Mouse (Mus musculus): ENCODE results near the gene Plcxd2. TPM values are rescaled to one million over a fixed set of nuclear protein-coding genes. Genes with fewer than 3 reads are reported as not detected.

Gene Plcxd2
- polyA plus RNA-seq, 1 experiment: 11.4 TPM

DNA sequence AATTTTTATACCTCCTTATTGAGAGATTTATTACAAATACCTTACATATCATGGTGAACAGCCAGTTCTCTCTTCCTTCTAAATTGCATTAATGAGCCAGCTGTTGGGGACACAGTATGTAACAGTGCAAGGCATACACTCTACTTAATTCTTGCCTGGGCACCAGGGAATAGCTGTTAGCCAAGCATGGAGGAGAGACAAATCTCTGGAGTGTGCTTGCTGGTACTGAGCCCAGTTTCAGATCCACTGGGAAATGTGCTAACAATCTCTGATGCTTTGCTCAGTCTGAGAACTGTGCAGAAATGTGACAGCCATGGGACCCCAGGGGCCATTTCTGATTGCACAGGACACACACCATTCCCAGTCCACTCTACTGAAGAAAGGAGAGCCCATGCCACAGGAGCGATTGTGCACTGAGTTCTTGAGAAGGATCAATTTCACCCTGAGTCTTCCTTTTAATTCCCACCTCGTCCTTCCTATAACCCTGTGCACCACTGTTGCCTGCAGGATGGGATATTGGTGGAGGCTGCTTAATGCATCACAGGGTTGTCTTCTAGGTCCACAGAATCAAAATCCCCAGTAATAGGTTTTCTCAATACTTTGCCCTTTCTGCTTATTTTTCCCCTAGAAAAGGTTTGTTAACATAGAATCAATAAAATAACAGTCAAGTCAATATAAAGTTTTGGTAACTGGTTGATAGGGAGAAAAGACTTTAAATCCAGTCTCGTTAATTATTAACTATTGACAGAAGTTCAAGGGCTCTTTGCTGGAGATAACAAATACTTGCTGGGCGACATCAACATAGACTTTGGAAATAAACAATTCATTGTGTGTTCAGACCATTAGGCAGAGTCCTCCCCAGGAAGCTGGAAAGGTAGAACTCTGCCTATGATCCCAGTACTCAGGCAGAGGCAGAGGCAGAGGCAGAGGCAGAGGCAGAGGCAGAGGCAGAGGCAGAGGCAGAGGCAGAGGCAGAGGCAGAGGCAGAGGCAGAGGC lies 25.1 kb downstream of the Plcxd2 start:
- DNase-seq (ENCODE audit: low read depth): peak; percentile 55
- no peak for TF ChIP-seq POLR2A (IDR thresholded peaks at IDR 0.05; ENCODE audit: borderline replicate concordance, extremely low read depth, insufficient read depth, insufficient read length, poor library complexity, severe bottlenecking)
- TF ChIP-seq CTCF (IDR thresholded peaks at IDR 0.05; ENCODE audit: borderline replicate concordance, extremely low read depth, insufficient read depth, insufficient read length): no peak

DNA sequence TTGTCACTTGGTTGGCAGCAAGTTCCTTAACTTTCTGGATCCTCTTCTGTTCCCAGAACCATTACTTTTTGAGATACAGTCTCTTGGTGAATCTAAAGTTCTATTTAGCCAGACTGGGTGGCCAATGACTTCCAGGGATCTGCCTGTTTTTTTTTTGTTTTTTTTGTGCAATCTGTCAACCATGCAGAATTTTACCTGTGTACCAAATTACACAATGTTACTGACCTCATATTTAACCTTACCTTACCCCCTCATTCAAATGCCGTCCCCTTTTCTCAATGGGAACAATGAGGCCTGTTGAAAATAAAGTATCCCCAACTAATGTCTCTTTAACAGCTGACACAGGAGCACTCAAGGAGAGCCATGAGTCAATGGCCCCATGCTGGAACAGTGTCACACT lies 33.8 kb downstream of the Plcxd2 start:
- DNase-seq (ENCODE audit: low read depth): no peak
- TF ChIP-seq CTCF (IDR thresholded peaks at IDR 0.05; ENCODE audit: borderline replicate concordance, extremely low read depth, insufficient read depth, insufficient read length) (no peak), POLR2A (IDR thresholded peaks at IDR 0.05; ENCODE audit: borderline replicate concordance, extremely low read depth, insufficient read depth, insufficient read length, poor library complexity, severe bottlenecking) (no peak)

DNA sequence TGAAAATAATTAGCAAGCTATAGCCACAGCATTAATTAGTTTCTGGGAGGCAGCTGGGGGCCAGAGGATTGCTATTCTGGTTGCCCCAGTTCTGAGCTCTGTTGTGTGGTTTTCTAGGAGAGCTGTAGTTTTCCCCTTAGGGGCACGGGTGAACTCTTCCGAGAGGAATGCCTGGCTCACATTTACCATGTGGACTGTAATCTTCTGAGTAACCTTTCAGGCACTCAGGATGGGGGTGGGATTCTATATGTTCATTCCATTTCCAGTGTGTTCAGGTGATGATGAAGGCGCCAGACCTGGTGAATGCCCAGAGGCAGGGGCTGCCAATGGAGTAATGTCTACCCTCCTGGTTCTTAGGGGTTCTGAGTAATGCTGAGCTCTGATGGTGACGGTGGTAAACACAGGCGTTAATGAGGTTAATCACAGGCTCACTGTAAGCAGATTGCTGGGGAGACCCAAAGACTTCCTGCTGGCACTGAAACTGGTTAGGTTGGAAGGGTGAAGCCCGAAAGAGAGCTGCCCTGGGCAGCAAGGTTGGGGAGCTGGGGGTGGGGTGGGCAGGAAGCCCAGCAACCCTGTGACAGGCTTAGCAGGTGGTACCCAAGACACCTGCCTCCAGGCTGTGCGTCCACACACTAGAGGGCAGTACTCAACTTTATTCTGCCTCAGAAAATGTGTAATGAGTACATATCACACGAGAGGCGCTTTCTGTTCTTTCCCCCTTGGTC lies 35.9 kb downstream of the Plcxd2 start:
- peak; percentile 45 for DNase-seq (ENCODE audit: low read depth)
- TF ChIP-seq POLR2A (IDR thresholded peaks at IDR 0.05; ENCODE audit: borderline replicate concordance, extremely low read depth, insufficient read depth, insufficient read length, poor library complexity, severe bottlenecking) (no peak), CTCF (IDR thresholded peaks at IDR 0.05; ENCODE audit: borderline replicate concordance, extremely low read depth, insufficient read depth, insufficient read length) (peak; percentile 23; the same call in 1 of the 2 replicates)

DNA sequence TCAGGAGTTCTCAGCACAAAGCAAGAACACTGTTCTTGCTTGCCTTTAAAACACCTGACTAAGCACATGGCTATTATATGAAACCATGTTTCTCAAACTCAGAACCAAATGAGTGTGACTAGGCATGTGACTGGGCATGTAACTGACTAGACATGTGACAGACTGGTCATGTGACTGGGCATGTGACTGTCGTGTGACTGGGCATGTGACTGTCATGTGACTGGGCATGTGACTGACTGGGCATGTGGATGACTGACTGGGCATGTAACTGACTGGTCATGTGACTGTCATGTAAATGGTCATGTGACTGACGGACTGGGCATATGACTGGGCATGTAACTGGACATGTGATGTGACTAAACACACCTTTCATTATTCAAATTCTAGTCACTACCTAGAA lies 39.8 kb downstream of the Plcxd2 start:
- TF ChIP-seq POLR2A (IDR thresholded peaks at IDR 0.05; ENCODE audit: borderline replicate concordance, extremely low read depth, insufficient read depth, insufficient read length, poor library complexity, severe bottlenecking) (no peak), CTCF (IDR thresholded peaks at IDR 0.05; ENCODE audit: borderline replicate concordance, extremely low read depth, insufficient read depth, insufficient read length) (no peak)
- DNase-seq (ENCODE audit: low read depth): peak; percentile 11

DNA sequence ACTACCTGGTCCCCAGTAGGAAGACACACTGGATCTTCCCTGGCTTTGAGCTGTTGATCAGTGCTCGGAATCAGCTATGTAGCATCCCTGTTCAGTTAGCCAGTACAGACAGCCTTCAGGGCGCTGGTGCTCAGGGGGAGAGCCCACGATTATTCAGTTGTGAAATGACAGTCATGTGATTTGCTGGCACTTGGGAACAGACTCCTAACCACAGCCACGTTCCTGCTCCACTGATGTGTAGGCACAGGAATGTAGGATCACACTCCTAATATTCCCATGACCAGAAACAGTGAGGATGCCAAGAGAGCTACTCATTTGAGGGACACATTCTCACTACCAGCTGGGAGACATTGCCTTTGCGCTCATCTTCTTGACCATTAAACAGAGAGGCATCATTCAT lies 41.3 kb downstream of the Plcxd2 start:
- TF ChIP-seq POLR2A (IDR thresholded peaks at IDR 0.05; ENCODE audit: borderline replicate concordance, extremely low read depth, insufficient read depth, insufficient read length, poor library complexity, severe bottlenecking) (no peak), CTCF (IDR thresholded peaks at IDR 0.05; ENCODE audit: borderline replicate concordance, extremely low read depth, insufficient read depth, insufficient read length) (no peak)
- DNase-seq (ENCODE audit: low read depth): no peak

DNA sequence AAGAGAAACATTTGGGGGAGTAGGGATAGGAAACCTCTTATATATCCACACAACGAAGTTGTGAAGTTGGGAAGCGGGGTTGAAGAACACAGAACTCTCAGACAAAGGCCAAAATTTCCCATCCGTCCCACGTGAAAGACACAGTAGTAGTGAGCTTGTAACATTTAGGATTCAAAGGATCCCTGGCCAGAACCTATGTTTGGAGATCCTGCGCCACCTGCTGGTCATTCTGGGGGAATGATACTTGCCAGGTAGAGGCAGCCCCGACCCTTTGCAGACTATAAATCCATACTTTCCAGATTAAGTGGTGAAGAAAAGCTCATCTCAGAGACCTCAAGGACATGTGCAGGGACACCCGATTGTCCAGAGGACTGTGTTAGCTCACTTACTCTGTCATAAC lies 42.5 kb downstream of the Plcxd2 start:
- peak; percentile 91 for DNase-seq (ENCODE audit: low read depth)
- no peak for TF ChIP-seq POLR2A (IDR thresholded peaks at IDR 0.05; ENCODE audit: borderline replicate concordance, extremely low read depth, insufficient read depth, insufficient read length, poor library complexity, severe bottlenecking)
- peak; percentile 87 for TF ChIP-seq CTCF (IDR thresholded peaks at IDR 0.05; ENCODE audit: borderline replicate concordance, extremely low read depth, insufficient read depth, insufficient read length)

DNA sequence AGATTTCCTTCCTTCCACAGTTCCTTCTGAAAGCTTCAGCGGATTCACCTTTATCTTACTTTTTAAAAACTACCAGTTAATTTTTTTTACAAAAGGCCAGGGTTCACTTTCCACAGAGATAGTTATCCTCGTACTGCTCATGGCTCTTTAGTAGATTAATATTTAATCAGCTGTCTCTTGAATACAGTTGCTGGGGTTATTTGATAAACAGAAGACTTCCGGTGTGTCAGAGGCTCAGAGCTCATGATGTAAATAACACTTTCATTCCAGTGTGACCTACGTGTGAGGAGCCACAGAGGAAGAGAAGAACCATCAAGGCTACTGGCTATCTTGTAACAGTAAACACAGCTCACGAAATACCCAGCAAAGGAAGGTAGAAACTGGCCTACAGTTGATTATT lies 43.4 kb downstream of the Plcxd2 start:
- TF ChIP-seq CTCF (IDR thresholded peaks at IDR 0.05; ENCODE audit: borderline replicate concordance, extremely low read depth, insufficient read depth, insufficient read length) (no peak), POLR2A (IDR thresholded peaks at IDR 0.05; ENCODE audit: borderline replicate concordance, extremely low read depth, insufficient read depth, insufficient read length, poor library complexity, severe bottlenecking) (no peak)
- no peak for DNase-seq (ENCODE audit: low read depth)

DNA sequence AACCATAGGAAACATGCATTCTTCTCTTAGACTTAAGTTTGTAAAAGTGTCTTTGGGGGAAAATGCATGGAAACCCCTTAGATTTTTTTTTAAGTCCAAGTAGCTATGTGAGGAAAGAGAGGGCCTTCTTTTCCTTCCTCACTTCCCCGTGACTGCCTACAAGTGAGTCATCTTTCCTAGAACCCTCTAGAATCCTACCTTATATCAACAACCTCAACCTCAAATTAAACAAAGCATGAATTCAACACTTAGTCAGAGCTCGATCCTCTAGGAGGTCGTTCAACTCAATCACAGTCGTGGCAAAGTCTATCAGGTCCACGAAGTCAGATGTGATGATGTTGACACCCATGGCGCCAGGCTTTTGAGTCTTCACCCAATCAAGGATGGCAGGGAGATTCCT lies 45.2 kb downstream of the Plcxd2 start:
- TF ChIP-seq CTCF (IDR thresholded peaks at IDR 0.05; ENCODE audit: borderline replicate concordance, extremely low read depth, insufficient read depth, insufficient read length) (no peak), POLR2A (IDR thresholded peaks at IDR 0.05; ENCODE audit: borderline replicate concordance, extremely low read depth, insufficient read depth, insufficient read length, poor library complexity, severe bottlenecking) (no peak)
- no peak for DNase-seq (ENCODE audit: low read depth)

DNA sequence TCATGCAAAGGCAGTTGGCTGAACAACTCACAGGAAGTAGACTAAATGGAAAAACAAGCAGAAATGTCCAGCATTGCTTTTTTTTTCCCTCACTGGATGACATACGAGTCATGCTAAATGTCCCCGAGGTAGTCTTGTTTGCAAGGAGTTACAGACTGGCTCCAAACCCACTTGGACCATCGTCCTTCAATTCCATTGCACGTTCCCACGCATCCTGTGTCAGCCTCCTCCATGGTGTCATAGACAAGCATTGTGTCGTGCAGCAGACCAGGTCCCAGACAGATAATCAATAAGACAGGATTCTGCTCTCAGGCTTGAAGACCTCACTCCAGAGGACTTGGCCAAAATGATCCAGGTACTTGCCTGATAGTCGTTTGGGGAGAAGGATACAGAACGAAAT lies 46.2 kb downstream of the Plcxd2 start:
- TF ChIP-seq POLR2A (IDR thresholded peaks at IDR 0.05; ENCODE audit: borderline replicate concordance, extremely low read depth, insufficient read depth, insufficient read length, poor library complexity, severe bottlenecking) (no peak), CTCF (IDR thresholded peaks at IDR 0.05; ENCODE audit: borderline replicate concordance, extremely low read depth, insufficient read depth, insufficient read length) (no peak)
- no peak for DNase-seq (ENCODE audit: low read depth)

DNA sequence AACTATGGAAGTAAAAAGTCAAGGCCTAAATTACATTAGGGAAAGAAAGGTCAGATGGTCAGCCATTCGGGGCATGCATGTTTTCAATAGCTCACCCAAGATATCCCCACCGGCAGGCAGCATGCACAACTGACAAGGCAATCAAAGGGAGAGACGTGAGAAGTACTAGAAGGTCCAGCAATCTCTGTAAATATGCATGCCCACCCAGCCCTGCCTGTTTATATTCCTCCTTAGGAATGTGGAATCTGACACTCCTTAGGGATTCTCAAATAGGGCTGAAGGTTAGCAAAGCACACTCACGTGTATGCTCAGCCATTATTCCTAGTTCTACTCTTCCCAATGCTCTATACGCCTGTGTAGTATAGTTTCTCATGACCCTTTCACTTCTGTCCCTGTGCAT lies 46.9 kb downstream of the Plcxd2 start:
- TF ChIP-seq POLR2A (IDR thresholded peaks at IDR 0.05; ENCODE audit: borderline replicate concordance, extremely low read depth, insufficient read depth, insufficient read length, poor library complexity, severe bottlenecking): no peak
- TF ChIP-seq CTCF (IDR thresholded peaks at IDR 0.05; ENCODE audit: borderline replicate concordance, extremely low read depth, insufficient read depth, insufficient read length): no peak
- no peak for DNase-seq (ENCODE audit: low read depth)

DNA sequence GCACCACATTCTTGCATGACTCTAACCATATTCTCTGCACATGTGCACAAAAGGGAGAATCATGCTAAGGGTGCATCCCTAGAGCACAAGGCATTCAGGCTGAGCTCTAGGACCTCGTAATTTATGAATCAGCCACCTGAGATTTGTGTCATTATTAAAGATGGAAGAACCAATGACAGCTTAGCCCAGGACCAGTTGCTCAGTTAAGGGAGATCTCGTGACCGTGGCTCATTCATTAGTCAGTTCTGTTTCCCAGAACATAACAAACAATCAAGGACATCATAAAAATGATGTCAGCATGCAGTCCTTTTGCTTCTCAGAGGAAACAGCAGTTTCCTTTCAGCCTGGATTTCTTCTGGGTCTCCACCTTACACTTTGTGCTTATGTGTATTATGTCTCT lies 49.0 kb downstream of the Plcxd2 start:
- DNase-seq (ENCODE audit: low read depth): no peak
- TF ChIP-seq CTCF (IDR thresholded peaks at IDR 0.05; ENCODE audit: borderline replicate concordance, extremely low read depth, insufficient read depth, insufficient read length) (no peak), POLR2A (IDR thresholded peaks at IDR 0.05; ENCODE audit: borderline replicate concordance, extremely low read depth, insufficient read depth, insufficient read length, poor library complexity, severe bottlenecking) (no peak)

All from brain, embryonic 14.5 days (tissue).